Mouse (Mus musculus) cortical plate, adult 2 months (tissue): ENCODE measurements around the gene Rimbp3.

Source experiments
- CTCF ChIP-seq: fragments of 200-500 bp; IDR thresholded peaks from 2 replicates; pipeline ENCODE4 v1.5.1; 2011; ENCODE audit warnings: mild to moderate bottlenecking, control low read depth, low read length; ENCODE audit not compliant: insufficient read depth; ENCODE audit errors: extremely low read depth
- POLR2A ChIP-seq: fragments of 200-500 bp; IDR thresholded peaks from 2 replicates; pipeline ENCODE4 v1.6.1; 2011; ENCODE audit warnings: mild to moderate bottlenecking, low read length, control low read depth; ENCODE audit not compliant: insufficient read depth; ENCODE audit errors: extremely low read depth

DNA sequence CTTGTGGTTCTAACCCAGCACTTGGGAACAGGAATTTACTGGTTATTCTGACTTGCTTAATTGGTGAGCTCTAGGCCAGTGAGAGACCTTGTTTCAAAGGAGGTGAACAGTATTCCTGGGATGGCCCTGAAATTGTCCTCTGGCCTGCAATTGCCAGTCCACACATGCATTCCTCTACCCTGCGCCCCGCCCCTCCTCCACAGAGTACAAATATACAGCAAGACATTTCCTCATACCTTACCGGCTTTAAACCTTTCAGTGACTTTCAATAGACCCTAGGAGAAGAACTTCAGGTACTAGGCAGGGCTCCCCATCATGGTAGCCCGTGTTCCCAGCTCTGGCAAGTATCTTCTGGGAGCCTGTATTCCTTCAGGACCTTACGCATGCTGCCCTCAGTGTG lies 17.2 kb downstream of the Rimbp3 start:
- no peak for TF ChIP-seq CTCF
- TF ChIP-seq POLR2A: no peak
